Mouse (Mus musculus) urinary bladder, postnatal 14 days (tissue): ENCODE data around the gene Batf.
"Not testable (repeated sequence)": the region's sequence is repeated elsewhere in the genome, so short reads cannot be mapped to it uniquely, and the experiment has no call there.

Experiments
- DNase-seq: peaks from one replicate; pipeline ENCODE4 v3.0.0; 2021; ENCODE audit warnings: low spot score

The Batf gene

GRCm38 (mm10) chr12:85686466-85687216, at the start of gene Batf:
Gene Batf (plus strand): TSS chr12:85686669.
- DNase-seq = no peak

DNA sequence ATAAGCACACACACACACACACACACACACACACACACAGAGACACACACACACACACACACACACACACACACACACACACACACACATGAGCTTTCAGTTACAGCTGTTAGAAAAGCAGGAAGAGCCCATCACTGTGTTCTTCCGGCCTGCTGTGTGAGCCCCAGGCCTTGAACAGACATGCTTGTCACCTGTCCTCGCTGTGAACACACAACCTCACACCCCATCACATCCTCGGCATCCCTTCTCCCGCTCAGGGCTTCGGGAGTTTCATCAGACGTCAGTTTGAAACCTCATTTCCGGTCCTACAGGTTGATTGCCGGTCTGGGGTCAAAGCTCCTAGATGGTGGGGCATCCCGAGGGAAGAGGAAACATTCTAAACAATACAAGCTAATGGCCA, 48.5 kb upstream of the Batf start:
- no peak for DNase-seq

GRCm38 (mm10) chr12:85638541-85639325, 47.7 kb upstream of the Batf start:
- DNase-seq = no peak

DNA sequence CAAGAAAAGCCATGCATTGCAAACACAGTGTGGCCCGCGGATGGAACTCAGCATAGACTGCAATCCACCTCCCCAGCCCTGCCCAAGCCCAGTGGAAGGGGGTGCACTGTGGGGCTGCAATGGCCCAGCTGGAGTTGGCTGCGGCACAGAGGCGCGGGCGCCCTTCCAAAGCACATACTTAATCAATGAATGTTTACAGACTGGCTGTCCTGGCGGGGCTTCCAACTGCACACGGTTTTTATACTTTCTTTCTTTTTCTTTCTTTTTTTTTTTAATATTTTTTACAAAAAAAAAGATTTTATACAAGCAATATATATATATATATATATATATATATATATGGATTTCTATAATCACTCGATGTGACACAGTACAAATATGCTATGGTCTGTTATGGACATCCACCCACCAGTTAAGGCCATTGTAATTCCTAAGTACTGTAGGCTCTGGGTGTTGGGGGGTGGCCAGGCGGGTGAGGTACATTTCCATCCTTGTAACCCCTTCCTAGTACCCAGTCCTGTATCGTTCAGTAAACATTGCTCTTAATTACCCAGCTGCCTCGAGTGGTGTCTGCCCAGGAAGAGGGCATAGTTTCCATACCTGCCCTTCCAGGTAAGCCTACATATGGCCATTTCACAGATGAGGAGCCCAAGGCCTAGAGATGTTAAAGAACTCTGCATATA, 47.0 kb upstream of the Batf start:
- peak; percentile 86 for DNase-seq

DNA sequence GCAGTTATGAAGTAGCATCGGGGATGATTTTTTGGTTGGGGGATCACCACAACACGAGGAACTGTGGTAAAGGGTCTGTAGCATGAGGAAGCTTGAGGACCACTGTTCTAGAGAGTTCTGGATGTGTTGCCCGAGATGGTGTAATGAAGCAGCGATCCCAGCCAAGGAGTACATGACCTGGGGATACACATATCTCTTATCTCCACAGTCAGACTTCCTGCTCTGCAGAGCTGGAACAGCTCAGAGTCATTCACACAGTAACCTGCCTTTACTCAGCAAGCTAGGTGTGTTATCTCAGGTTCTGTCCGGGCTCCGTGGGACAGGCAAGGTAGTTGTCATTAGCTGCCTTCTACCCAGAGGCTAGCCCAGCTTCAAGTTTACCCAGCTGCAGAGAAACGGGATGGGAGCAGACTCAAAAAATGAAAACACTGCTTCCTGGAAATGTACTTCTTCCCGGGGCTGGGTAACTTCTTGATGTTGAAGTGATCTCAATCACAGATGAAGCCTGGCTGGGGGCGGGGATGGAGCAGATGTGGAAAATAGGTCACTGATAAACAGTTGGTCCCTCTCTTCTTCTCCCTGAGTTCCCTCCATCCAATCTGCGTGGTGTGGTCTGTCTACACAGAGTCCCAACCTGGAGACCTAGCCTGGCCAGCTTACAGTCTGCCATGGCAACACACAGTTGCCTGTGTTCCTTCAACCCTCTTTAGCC, 45.5 kb upstream of the Batf start:
- no peak for DNase-seq

- no peak for DNase-seq
These were observed 44.9 kb upstream of the Batf start for GRCm38 (mm10) chr12:85641564-85641931.

DNA sequence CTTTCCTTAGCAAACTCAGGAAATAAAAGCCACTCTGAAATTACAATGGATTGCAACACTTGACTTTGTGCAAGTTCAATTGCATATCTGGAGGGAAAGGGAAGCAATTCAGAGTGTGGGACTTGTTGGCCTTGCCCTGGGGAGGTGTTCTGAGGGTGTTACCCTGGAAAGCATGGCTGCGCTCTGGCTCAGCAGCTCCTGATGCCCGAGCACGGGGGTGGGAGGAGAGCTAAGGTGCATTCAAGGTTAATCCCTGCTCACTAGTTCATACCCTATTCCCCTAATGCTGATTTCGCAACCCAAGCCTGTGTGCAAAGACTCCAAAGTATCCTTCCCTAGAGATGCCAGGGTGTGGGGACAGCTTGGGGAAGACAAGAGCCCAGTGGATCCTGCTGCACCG, 42.7 kb upstream of the Batf start:
- no peak for DNase-seq

DNA sequence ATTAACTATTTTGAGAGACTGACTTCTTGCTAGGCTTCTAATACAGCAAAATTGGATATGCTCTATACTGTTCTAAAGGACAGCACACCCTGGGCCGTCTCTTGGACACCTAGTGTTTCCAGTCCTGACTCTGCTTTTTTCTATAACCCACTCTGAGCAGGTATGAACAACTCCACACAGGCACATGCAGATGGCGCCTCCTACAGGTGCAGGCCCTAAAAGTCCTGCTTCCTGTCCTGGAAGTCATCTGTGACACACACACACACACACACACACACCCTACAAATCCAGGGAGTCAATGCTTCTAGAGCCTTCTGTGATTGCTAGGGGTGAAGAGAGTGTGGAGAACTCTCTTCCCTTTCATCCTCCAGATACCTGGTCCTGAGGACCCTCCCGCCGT, 40.8 kb upstream of the Batf start:
- DNase-seq = peak; percentile 49

DNA sequence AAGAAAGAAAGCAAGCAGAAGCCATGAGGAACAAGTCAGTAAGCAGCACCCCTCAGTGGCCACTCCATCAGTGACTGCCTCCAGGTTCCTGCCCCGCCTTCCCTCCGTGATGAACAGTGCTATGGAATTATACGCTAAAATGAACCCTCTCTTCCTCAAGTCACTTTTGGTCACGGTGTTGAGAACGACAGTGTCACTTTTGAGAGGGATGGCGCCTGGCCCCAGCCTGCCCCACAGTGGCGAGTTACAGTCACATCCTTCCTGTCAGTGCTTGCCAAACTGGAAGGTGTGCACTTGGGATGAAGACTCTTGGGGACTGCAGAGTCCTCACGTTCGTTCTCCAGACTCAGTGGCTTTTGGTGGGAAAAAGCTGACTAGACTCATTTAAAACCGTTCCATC, 39.1 kb upstream of the Batf start:
- no peak for DNase-seq

- DNase-seq = no peak
These were observed 38.5 kb upstream of the Batf start for GRCm38 (mm10) chr12:85647955-85648354.

DNA sequence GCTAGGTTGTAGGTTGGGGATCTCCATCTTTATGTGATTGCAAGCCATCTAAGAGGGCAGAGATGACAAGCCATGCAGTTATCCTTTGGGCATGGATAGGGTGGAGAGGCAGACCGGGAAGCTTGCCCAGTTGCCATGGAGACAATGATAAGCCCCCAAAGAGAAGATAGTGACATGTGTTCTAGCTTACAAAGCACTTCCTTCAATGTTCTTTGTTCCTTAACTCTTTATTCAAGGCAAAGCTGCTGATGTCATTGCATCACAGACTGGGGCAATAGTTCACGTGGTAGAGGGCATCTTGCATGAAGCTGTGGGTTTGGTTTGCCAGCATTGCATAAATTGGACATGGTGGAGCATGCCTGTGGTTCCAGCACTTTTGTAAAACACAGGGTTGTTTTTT, 27.1 kb upstream of the Batf start:
- DNase-seq = no peak

GRCm38 (mm10) chr12:85660855-85661254, 25.6 kb upstream of the Batf start:
- DNase-seq = no peak

- not testable (repeated sequence) for DNase-seq
These were observed 24.2 kb upstream of the Batf start for GRCm38 (mm10) chr12:85662232-85662631.

DNA sequence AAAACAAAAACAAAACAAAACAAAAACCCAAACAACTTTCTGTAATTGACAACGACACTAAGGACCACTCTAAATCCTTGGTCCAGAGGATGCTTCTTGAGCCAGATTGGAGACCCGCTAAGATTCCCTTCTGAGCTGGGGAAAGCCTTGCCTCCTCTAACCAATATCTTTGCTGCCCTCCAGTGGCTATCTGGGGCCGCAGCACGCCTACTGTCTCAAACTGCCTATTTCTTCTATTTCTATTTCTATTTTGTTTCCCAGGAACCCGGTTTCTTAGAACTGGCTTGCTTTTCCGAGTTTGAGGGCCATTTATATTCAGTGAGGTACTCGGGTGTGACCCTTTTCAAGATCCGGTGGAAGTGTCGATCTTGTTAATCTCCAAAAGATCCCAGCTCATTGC, 23.6 kb upstream of the Batf start:
- DNase-seq = peak; percentile 77

GRCm38 (mm10) chr12:85666112-85666511, 20.4 kb upstream of the Batf start:
- no peak for DNase-seq

GRCm38 (mm10) chr12:85667071-85667470, 19.4 kb upstream of the Batf start:
- DNase-seq = no peak

GRCm38 (mm10) chr12:85668696-85669095, 17.8 kb upstream of the Batf start:
- DNase-seq = no peak

GRCm38 (mm10) chr12:85670080-85670479, 16.4 kb upstream of the Batf start:
- DNase-seq = no peak

DNA sequence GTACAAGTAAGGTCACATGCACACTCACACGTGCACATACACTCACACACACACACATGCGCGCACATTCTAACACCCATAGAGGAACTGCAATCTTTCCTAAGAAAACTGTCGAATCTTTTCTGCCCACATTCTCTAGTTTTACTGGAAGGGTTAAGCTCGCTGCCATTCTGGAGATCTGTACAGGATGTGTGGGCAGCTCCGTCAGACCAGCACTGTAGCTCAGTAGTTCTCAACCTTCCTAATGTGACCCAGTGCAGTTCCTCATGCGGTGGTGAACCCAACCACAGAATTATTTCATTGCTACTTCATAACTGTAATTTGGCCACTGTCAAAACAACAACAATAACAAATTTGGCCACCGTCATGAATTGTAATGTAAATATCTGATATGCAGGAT, 12.6 kb upstream of the Batf start:
- no peak for DNase-seq

- DNase-seq = no peak
These were observed 7.4 kb upstream of the Batf start for GRCm38 (mm10) chr12:85679117-85679516.

DNA sequence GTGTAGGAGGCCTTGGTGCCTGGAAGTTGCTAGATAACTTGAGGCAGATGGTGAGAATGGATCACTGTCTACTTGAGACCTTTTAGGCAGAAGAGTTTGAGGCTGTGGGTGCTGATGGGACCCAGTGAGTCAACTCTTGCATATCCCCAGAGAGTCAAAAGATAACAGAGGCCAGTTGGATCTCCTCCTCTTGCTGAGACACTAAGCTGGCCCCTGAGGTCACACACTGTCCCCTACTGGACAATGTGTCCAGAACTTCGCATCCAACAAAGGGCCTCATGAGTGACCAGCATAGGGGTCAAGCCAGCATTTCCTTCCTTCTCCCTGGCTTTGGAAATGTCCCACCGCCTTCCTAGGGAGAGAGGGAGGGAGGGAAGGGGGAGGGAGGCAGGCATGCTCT, 6.7 kb upstream of the Batf start:
- no peak for DNase-seq

DNA sequence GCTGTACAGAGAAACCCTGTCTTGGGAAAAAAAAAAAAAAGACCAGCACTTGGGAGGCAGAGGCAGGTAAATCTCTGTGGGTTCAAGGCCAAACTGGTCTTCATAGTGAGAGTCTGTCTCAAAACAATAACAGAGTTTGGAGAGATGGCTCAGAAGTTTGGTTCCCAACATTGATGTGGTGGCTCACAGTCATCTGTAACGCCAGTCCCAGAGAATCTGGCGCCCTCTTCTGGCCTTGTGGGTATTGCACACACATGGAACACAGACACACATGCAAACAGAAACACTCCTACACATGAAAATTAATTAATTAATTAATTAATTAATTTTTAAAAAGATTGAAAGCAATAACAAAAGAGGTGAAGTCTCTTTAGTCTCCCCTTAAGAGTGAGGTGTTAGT, 4.1 kb upstream of the Batf start:
- DNase-seq = no peak
